Mouse (Mus musculus): ENCODE measurements at regions not wholly inside any gene's neighbourhood (a gene's known extent, or its start where the extent isn't known, plus 50 kb on each side); places are given as distances from the start of the nearest gene placed in this dataset.

GRCm38 (mm10) chr6:84261483-84261882, 253.1 kb downstream of the Dysf start:
- no peaks in the 10 kb centered on the region for H3K4me1 ChIP-seq
- 89% methylated on average over 3 of the region's 3 CpGs for WGBS
- no peak for DNase-seq (ENCODE audit: extremely low spot score, low spot score)
- no peak overlapping the region for H3K4me3 ChIP-seq
- H3K27me3 ChIP-seq (ENCODE audit: poor library complexity, severe bottlenecking): no peaks in the 10 kb centered on the region
- H3K27ac ChIP-seq: no peak overlapping the region
- H3K36me3 ChIP-seq (replicated peaks): no peaks in the 10 kb centered on the region
- no peaks in the 10 kb centered on the region for H3K9me3 ChIP-seq

All from forebrain, embryonic 10.5 days (tissue).